Mouse (Mus musculus) megakaryocyte, adult 5-6 weeks (primary cell): ENCODE data around the gene Hes3. TPM values are rescaled to one million over a fixed set of nuclear protein-coding genes. Genes with fewer than 3 reads are reported as not detected.

Experiments used
- ATAC-seq: 2 replicates; pipeline ENCODE4 v1.8.0; 2016; ENCODE audit warnings: mild to moderate bottlenecking, inconsistent platforms; ENCODE audit not compliant: poor library complexity, severe bottlenecking
- total RNA-seq, 2 experiments: library from RNA; stranded (forward) in 1 of 2; stranded (reverse) in 1 of 2; fragments of 153-499, 151-499 nt in 1 of 2; fragments of 221-1000, 200-1000 nt in 1 of 2; gene quantifications; 2 replicates each; pipeline versions ENCODE4 v1.2.3 to v1.2.4; 2015 to 2017

Hes3 gene
- total RNA-seq, 2 experiments from 2014 or later = not detected

DNA sequence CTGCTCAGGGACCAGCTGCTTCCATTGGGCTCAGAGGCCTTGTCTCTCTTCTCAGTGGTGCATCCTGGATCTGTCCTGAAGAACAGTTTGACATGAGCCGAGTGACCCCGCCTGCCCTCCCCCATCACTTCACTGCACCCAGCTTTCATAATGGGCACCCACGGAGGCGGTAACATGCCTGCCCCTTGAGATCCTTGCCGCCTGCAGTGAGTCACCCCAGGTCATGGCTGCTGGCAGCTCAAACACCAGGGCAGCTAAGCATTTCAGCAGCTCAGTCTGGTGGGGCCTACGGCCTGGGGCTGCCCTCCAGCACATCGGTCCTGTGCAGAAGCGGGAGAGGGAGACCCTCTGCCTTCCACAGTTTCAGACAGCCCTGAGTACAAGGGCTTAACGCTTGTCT, 16.1 kb upstream of the Hes3 start:
- ATAC-seq = no peak

DNA sequence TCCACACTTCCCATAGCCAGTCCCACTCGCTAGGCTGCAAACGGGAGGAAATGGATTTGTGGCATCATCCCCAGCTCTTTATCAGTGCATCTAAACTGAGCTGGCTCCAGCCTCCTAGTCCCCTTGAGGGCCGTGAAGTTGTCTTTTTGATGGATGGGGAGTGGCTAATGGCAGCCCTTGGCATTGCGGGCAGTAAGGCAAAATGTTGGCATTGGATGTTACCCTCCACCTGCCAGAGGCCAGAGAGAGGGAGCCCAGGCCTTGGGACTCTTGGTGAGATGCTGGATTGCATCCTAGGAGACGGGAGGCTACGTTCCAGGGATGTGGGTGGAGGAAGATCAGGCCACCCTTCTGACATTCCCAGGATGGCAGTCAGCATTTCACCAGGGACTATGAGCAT, 14.5 kb upstream of the Hes3 start:
- no peak for ATAC-seq

DNA sequence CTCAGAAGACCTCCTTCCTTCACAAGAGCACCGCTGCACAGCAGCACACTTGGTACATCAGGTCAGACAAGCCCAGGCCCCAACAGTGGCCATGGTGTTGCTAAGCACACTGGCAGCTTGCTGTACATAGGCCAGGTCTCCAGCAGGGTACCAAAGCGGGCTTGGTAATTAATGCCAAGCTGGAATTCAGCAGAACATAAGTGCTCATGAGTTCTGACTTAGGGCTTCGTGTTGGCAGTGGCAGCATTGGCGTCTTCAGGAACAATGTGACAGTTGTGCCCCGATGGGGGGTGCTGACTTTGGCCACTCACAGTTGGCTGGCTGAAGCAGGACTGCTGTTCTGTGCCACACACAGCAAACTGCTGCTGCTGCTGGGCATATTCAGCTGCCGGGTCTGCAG, 13.2 kb upstream of the Hes3 start:
- ATAC-seq = no peak

DNA sequence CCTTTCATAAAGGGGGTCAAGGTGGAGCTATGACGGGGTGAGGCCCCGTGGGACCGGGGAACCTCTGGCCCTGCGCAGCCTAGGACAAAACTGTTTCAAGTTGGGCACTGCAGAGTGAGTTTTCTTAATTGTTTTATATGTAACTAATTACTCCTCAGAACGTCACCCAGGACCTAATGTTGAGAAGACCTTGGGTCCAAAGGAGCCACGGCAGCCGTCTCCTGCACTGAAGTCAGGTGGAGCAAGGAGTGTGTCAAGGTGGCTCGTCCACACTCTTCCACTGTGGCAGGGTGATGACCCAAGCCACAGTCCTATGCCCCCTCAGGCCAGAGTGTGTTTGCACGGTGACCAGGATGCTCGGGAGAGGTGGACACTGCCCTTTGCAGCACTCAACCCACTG, 11.7 kb upstream of the Hes3 start:
- ATAC-seq = no peak

DNA sequence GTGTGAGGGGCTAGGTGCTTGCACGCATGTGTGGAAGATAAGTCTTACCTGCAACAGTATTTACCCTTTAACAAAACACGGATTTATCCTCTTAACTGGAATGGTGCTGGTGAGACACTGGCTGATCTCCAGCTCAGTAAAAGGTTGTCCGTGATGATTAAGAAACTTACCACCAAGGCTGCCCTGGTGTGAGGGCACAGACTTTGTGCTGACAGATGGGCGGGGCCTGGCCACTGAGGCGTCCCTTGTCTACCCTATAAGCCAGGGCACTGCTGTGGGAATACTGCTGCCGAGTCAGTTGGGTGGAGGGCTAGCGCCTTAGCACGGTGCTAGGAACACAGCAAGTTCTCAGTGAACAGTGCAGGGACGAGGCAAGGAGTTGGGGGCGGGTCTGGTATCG, 10.6 kb upstream of the Hes3 start:
- no peak for ATAC-seq

DNA sequence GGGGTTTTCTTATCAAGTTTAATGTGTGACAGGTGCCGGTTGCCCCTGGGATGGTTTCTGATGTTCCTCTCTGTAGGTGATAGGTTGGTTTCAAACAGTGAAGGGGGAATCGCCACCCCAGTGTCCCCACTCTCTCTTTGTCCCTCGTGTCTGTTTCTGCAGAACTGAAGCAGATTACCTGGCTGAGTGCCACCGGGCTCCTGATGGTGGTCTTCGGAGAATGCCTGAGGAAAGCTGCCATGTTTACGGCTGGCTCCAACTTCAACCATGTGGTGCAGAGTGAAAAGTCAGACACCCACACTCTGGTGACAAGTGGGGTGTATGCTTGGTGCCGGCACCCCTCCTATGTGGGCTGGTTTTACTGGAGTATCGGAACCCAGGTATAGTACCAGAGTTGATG, 8.9 kb upstream of the Hes3 start:
- no peak for ATAC-seq

DNA sequence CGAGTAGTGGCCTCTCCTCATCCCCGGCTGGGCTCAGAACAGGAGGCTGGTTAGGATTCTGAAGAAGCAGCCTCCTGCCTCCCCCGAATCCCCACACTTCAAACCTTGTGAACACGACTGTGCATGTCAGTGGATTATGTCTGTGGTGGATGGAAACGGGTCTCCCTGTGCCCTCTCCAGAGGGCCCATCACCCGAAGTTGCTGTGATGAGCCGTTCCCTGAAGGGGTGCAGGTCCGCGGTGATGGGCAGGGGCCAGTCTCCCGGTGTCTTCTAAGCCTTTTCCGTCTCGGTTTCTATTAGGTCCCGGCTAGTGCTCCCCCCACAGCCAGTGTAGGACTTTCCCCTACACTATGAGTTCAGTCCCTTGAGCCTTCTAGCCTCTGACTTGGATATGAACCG, 7.4 kb upstream of the Hes3 start:
- ATAC-seq = no peak

DNA sequence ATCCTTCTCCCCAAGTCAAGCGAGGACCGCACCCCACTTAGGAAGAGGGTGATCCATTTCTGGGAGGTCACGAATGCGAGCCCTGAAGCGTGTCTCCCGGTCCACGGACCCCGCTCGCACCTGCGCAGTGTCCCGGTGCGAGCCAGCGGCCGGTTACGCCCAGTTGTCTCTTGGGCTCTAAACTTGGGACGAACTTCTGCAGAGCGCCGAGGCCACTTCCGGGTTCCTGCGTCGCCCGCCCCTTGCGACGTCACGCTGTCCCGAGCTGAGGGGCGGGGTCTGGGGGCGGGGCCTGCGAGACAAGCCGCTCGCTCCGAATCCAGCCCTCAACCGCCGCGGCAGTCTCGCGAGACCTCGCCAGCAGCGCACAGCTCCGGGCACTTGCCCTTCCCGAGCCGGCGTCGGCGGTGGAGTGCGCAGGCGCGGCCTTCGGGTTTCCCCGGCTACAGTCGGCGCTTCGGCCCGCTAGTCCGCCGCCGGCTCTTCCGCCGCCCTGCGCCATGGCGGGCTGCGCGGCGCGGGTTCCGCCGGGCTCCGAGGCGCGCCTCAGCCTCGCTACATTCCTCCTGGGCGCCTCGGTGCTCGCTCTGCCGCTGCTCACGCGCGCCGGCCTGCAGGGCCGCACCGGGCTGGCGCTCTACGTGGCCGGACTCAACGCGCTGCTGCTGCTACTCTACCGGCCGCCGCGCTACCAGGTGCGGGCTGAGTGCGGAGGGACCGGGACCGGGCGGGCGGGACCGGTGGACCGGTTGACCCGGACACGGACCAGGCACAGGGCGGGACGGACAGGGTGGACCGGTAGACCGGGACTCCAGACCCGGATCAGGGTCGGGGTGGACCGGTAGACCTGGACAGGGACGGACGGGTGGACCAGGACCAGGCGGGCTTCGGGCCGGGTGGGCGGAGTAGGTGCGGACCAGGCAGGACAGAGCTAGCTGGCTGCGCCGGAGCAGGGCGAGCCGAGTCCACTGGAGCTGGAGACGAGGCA, 5.7 kb upstream of the Hes3 start, which contains the start of gene Icmt:
TSS of gene Icmt (plus strand) at position 354 of the 988 bp plus-strand sequence.
- peak; percentile 89 for ATAC-seq

DNA sequence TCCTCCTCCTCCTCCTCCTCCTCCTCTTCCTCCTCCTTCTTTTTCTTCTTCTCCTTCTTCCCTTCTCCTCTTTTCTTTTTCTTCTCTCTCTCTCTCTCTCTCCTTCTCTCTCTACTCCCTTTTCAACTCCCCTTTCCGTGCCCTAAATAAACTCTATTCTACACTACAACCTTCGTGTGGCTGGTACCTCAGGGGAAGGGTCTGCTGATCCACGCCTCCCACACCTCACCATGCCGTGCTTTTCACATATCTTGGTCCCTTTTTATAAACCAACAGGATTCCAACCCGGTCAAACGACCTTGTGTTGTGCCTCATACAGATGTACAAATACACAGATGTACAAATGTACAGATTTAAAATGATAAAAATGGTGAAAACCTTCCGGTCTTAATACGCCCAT, 4.9 kb upstream of the Hes3 start:
- no peak; the same call in 1 of the 2 replicates for ATAC-seq

DNA sequence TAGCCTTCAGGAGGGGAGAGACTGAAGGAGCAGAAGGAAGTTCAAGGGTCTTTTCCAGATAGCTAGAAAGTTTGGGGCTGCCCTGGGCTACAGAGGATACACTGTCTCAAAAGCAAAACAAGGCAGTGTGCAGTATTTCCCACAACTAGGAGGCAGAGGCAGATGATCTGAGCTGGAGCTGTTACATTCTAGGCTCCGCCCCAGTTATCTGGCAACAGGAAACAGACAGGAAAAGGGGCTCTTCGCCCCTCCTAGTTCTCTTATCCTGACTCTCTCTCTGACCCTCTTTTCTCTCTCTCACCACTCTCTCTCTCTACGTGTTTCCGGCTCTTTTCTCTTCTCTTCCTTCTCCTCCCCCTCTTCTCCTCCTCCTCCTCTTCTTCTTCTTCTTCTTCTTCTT, 4.5 kb upstream of the Hes3 start:
- no peak for ATAC-seq

DNA sequence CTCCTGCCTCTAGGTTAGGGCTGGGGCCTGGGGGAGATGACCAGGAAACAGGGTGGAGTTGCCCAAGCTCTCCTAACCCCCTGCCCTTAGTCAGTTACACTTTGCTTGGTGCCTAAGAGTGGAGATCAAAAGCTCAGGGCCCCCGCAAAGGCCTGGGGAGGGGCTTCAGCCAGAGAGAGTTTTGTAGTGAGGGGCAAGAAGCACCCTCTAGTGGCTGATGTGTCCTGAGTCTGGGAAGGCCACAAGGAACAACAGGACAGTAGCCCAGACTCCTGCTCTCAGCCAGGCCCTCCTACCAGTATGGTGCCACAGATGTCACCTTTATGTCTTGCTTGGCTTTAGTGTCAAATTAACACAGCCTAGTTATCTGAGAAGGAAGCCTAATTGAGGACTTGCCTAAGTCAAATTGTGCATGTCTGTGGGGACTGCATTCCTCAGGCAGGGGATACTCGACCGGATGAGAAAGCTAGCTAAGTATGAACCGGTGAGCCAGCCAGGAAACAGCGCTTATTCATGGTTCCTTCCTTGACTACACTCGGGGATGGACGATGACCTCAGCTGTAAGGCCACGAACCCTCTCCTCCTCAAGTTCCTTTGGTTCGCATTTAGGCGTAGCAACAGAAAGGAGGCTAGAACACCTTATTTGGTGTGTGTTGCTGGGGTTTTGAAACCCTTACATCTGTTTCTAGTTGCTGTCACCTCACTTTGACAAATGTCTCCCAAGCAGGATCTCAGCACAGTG, 2.9 kb upstream of the Hes3 start:
- ATAC-seq = no peak

DNA sequence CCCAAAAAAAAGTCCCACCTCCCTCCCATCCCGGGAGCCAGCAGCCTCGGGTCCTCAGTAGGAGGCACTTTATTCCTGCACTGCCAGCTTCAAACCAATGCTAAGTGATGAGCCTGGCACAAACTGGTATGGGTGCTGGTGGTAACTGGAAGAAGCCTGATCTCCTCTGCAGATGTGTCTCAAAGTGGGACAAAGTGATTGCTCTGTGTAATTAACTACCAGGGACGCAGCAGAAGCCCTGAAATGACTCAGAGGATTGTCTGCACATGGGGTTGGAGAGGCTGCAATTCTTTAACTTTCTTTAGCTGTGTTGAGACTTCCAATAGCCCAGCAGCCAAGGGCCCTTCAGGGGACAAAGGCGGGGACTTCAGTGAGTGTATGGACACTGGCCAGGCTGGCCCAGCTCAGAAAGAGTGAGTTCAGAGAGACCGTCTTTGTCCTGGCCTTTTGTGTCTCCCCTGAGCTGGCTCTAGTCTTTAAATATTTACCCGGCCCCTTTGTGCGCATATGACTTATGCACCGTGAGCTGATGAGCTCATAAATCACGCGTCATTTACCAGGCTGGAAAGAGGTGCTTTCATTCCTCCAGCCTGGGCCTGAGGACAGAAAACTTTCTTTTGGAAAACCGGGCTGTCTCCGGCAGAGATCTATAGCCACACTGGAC, 772 bp upstream of the Hes3 start:
- no peak for ATAC-seq

DNA sequence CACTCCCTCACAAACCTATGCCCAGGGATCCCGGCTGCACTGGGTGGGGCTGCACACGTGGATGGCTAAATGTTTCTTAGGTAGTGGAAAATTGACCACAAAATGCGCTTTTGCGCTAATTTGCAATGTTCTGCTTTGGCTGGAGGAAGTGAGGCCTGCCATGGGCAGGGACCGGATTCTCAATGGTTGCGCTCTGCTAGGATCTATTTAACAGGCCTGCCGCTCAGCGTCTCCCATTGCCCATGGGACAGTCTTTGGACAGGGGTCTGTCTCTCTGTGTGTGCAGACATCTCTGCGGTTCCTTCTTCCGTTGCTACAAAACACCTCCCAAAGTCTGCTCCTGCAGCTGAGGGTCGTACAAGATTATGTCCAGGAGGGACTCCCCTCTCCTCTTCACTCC, 471 bp downstream of the Hes3 start:
- 0 out of 2 replicates have a peak, but pooled peaks have one; percentile 7 for ATAC-seq

DNA sequence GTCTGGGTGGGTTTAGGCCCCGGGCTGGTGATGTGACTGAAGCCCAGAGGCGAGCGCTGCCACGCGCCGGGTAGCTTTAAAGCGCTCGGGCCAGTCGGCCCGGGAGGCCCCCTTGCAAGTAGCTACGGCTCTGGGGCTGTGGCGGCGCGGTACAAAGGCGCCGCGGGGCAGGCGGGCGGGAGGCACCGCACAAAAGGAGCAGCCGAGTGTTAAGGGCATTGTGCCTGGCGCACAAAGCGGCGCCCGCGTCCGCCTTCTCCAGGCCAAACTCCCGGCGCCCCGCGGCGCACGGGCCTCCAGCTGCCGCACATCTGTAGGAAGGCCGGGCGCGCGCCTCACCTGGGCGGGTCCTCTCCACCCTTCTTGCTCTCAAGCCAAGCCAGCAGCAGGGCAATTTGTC, 1.1 kb downstream of the Hes3 start:
- ATAC-seq = no peak

DNA sequence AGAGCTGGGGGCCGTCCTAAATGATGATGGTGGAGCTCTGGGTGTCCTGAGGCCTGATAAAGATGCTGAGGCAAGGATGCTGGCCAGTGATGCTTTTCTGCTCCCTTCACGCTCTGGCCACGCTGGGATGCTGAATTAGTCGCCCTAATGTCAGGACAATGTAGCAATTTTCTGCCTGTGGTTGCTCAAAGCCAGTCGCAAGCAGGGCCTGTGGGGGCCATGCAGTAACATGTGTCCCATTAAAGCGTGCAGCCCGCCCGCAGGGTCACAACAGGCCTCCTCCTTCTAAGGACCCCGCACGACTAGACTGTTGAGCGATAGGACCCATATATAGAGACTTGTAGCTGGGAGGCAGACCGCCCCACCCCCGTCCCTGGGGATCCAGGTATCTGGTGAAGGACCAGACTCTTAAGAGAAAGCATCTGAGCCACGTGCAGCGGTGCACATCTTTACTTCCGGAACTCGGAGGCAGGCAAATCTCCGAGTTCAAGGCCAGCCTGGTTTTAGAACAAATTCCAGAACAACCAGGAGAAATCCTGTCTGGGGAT, 3.0 kb downstream of the Hes3 start:
- ATAC-seq = no peak

DNA sequence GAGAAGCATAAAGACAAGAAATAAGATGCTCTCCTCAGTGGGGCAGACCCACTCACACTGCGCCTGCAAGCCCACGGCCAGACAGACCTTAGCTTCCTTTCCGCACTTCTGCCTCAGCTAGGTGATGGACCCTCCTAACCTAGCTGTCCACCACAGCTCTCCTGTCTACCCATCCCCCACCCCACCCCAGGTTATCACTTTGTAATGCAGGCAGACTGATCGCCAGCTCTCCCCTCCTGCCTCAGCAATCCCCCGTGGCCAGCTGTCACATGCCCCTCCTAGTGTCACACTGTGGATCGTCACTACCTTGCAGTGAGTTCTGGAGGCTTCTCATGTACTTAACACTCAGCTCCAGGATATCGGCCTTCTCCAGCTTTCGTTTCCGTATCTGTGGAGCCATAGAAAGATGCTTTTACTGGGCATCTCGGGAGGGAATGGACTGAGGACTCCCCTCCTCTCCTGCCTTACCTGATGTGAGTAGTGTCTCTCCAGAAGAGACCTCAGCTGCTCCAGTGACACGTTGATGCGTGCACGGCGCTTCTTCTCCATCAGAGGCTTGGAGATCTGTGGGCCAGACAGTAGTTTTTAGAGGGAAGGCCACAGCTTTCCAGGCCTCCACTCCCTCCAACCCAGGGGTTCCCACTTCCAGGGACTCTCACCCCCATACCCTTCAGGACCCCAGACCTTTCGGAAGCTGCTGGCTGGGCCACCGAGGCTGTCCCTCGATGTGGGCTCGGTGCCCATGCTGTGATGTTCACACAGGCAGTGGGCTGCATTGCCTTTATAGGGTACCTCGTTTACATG, 3.9 kb downstream of the Hes3 start:
- ATAC-seq = no peak

DNA sequence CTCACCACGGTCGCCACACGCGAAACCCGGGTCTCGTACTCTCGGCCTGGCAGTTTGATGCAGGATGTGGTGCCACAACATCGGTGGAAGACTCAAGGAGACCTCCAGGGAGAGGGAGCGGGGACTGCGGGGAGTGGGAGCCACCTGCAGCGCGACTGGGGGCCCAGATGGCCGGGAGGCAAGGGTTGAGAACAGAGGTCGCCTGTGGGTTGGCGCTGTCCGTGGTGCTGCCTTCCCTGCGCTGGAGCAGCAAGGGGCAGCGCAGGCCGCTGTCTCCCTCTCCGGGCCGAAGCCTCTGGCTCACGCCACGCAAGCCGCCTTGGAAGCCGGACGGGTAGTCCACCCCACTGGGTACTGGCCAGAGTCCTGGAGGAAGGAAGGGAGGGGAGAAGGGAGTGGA, 4.6 kb downstream of the Hes3 start:
- ATAC-seq = peak; percentile 26; the same call in 1 of the 2 replicates

DNA sequence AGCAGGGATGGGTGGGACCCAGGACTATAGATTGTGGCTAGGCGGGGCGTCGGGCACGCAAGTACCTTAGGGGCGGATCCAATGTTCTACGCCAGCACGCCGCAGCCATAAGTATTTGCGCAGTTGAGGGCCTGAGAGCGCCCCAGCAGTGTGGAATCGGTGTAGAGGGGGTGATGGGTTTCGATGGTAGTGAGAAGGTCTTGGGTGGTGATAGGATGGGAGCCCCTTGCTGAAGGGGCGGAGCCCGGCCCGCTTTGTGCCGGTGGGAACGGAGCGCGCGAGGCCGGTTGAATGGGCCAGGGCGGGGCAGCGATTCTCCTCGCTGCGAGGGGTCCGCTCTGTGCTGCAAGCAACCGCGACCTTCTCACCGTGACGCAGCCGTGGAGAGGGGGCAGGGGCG, 5.3 kb downstream of the Hes3 start:
- no peak for ATAC-seq

DNA sequence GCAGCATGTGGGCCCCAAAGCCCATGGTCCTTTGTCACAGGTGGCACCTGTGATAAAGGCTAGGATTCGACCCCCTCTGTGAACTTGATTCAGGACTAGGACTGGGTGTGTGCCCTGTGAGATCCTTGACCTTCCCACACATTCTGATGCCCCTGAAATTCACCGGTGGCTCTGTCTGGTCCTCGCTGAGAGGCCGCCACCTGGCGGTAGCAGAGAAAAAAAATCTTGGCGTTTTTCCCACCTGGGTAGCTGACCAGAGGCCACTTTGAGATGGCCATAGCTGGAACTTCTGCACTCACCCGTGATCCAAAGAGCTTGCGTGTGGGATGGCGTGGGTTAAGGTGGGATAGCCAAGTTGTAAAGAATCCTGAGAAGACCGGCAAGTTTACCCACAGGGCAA, 6.0 kb downstream of the Hes3 start:
- peak; percentile 47 for ATAC-seq
